Mouse (Mus musculus) hindbrain, embryonic 16.5 days (tissue): ENCODE measurements around the gene Twf1. TPM values are rescaled to one million over a fixed set of nuclear protein-coding genes. Genes with fewer than 3 reads are reported as not detected.

ENCODE experiments used
- ATAC-seq: fragments of 200-750 bp; cut with Nextera tagmentation; 2 replicates; pipeline ENCODE4 v1.8.0; 2017; ENCODE audit warnings: moderate TSS enrichment, moderate library complexity
- H3K27ac ChIP-seq: fragments of 300-500 bp; sonication (generic); 2 replicates; pipeline ENCODE4 v1.5.1; 2014; ENCODE audit warnings: low read depth, mild to moderate bottlenecking, control low read depth, low read length, moderate library complexity
- H3K27me3 ChIP-seq: fragments of 300-500 bp; sonication (generic); replicated peaks from 2 replicates; pipeline ENCODE4 v1.6.1; 2014; ENCODE audit warnings: low read length; ENCODE audit not compliant: control insufficient read depth, insufficient read depth
- H3K36me3 ChIP-seq: fragments of 300-500 bp; sonication (generic); 2 replicates; pipeline ENCODE4 v1.6.1; 2014; ENCODE audit warnings: mild to moderate bottlenecking, low read length, moderate library complexity, mixed read lengths; ENCODE audit not compliant: control insufficient read depth, insufficient read depth
- H3K4me1 ChIP-seq: fragments of 300-500 bp; sonication (generic); 2 replicates; pipeline ENCODE4 v1.6.1; 2014; ENCODE audit warnings: low read depth, low read length; ENCODE audit not compliant: control insufficient read depth, insufficient read depth
- H3K4me2 ChIP-seq: fragments of 300-500 bp; sonication (generic); 2 replicates; pipeline ENCODE4 v1.6.1; 2014; ENCODE audit warnings: mild to moderate bottlenecking, low read length, control low read depth, moderate library complexity
- H3K4me3 ChIP-seq: fragments of 300-500 bp; sonication (generic); 2 replicates; pipeline ENCODE4 v1.5.1; 2014; ENCODE audit warnings: mild to moderate bottlenecking, low read length, control low read depth, moderate library complexity
- H3K9ac ChIP-seq: fragments of 300-500 bp; sonication (generic); 2 replicates; pipeline ENCODE4 v1.6.1; 2014; ENCODE audit warnings: low read depth, mild to moderate bottlenecking, control low read depth, low read length, moderate library complexity
- H3K9me3 ChIP-seq: fragments of 300-500 bp; sonication (generic); 2 replicates; pipeline ENCODE4 v1.6.1; 2014; ENCODE audit warnings: mild to moderate bottlenecking, low read length, moderate library complexity; ENCODE audit not compliant: control insufficient read depth
- WGBS: fragments of 180-500 bp; shearing (Covaris S2); extraction: QIAGEN DNeasy Blood & Tissue Kit; methylation state at CpG from one replicate; pipeline ENCODE4 v1.1.7; 2014; 5-methylcytosine and 5-hydroxymethylcytosine counted together
- polyA plus RNA-seq: library from polyadenylated mRNA; unstranded; fragments of >200 nt; fragmentation: Nextera tagmentation; extraction: Ambion mirVana; gene quantifications from 2 replicates; pipeline ENCODE4 v1.2.1, GENCODE M21; 2015

Gene Twf1
- polyA plus RNA-seq, result 74.2 and 75.0 TPM in 2 replicates

GRCm38 (mm10) chr15:94589219-94590075, at the start of gene Twf1:
Gene Twf1, minus strand, starts transcription at chr15:94589889.
- Histone ChIP-seq H3K27me3 (no peaks in the 10 kb centered on the region), H3K36me3 (peaks cover 4% of the 10 kb centered on the region), H3K9me3 (no peaks in the 10 kb centered on the region), H3K27ac (peak within 1 kb of the TSS; percentile 90), H3K4me1 (peaks cover 11% of the 10 kb centered on the region), H3K4me2 (peak within 1 kb of the TSS; percentile 80), H3K9ac (peak within 1 kb of the TSS; percentile 95), H3K4me3 (peak within 1 kb of the TSS; percentile 89)
- ATAC-seq, result peak; percentile 99
- under 1% methylated on average over 51 of the region's 70 CpGs for WGBS

GRCm38 (mm10) chr15:94639126-94639525, 49.4 kb upstream of the Twf1 start:
- Histone ChIP-seq H3K4me2 (no peak overlapping the region), H3K9me3 (no peaks in the 10 kb centered on the region), H3K9ac (no peak overlapping the region), H3K27ac (no peak overlapping the region), H3K4me1 (no peaks in the 10 kb centered on the region), H3K4me3 (no peak overlapping the region), H3K27me3 (no peaks in the 10 kb centered on the region), H3K36me3 (no peaks in the 10 kb centered on the region)
- 82% methylated on average over 2 of the region's 2 CpGs for WGBS
- no peak for ATAC-seq

GRCm38 (mm10) chr15:94638207-94638606, 48.5 kb upstream of the Twf1 start:
- Histone ChIP-seq H3K27me3 (no peaks in the 10 kb centered on the region), H3K27ac (no peak overlapping the region), H3K9me3 (no peaks in the 10 kb centered on the region), H3K36me3 (no peaks in the 10 kb centered on the region), H3K4me2 (no peak overlapping the region), H3K4me1 (no peaks in the 10 kb centered on the region), H3K4me3 (no peak overlapping the region), H3K9ac (no peak overlapping the region)
- no peak for ATAC-seq
- WGBS, result 88% methylated on average over 2 of the region's 2 CpGs

GRCm38 (mm10) chr15:94634524-94634923, 44.8 kb upstream of the Twf1 start:
- H3K4me2 ChIP-seq, result no peak overlapping the region
- 78% methylated on average over 11 of the region's 11 CpGs for WGBS
- no peak overlapping the region for H3K4me3 ChIP-seq

GRCm38 (mm10) chr15:94630553-94630952, 40.9 kb upstream of the Twf1 start:
- no peaks in the 10 kb centered on the region for H3K9me3 ChIP-seq
- no peak for ATAC-seq

More at GRCm38 (mm10) chr15:94634524-94634923, 44.8 kb upstream of the Twf1 start:
- Histone ChIP-seq H3K9me3 (no peaks in the 10 kb centered on the region), H3K27me3 (no peaks in the 10 kb centered on the region), H3K9ac (no peak overlapping the region), H3K4me1 (no peaks in the 10 kb centered on the region), H3K27ac (no peak overlapping the region), H3K36me3 (no peaks in the 10 kb centered on the region)
- ATAC-seq, result no peak

GRCm38 (mm10) chr15:94628830-94629601, 39.3 kb upstream of the Twf1 start, which contains the start of gene Tmem117:
Gene Tmem117, plus strand, starts transcription at chr15:94629232.
- WGBS, result under 1% methylated on average over 40 of the region's 96 CpGs
- no peaks in the 10 kb centered on the region for H3K27me3 ChIP-seq
- peak within 1 kb of the TSS; percentile 66 for H3K27ac ChIP-seq

More at GRCm38 (mm10) chr15:94630553-94630952, 40.9 kb upstream of the Twf1 start:
- 83% methylated on average over 4 of the region's 4 CpGs for whole genome bisulfite sequencing
- H3K27ac ChIP-seq, result no peak overlapping the region
- H3K9ac ChIP-seq, result no peak overlapping the region
- no peaks in the 10 kb centered on the region for H3K36me3 ChIP-seq
- H3K4me2 ChIP-seq, result no peak overlapping the region
- no peaks in the 10 kb centered on the region for H3K27me3 ChIP-seq
- no peak overlapping the region for H3K4me3 ChIP-seq
- H3K4me1 ChIP-seq, result peaks cover 2% of the 10 kb centered on the region; the same call in 1 of the 2 replicates

GRCm38 (mm10) chr15:94628463-94628829, 38.8 kb upstream of the Twf1 start:
- H3K9ac ChIP-seq, result peak overlapping the region; percentile 89
- H3K27me3 ChIP-seq, result no peaks in the 10 kb centered on the region
- no peaks in the 10 kb centered on the region for H3K9me3 ChIP-seq
- peak overlapping the region; percentile 98 for H3K4me2 ChIP-seq
- peak overlapping the region; percentile 78 for H3K4me3 ChIP-seq
- H3K4me1 ChIP-seq, result peaks cover 2% of the 10 kb centered on the region; the same call in 1 of the 2 replicates
- WGBS, result 45% methylated on average over 2 of the region's 2 CpGs
- H3K36me3 ChIP-seq, result no peaks in the 10 kb centered on the region
- ATAC-seq, result peak; percentile 19; the same call in 1 of the 2 replicates
- H3K27ac ChIP-seq, result no peak overlapping the region; the same call in 1 of the 2 replicates

More at GRCm38 (mm10) chr15:94628830-94629601, 39.3 kb upstream of the Twf1 start, which contains the start of gene Tmem117:
- peak; percentile 87 for ATAC-seq
- H3K9ac ChIP-seq, result peak within 1 kb of the TSS; percentile 89
- peak within 1 kb of the TSS; percentile 78 for H3K4me3 ChIP-seq
- no peaks in the 10 kb centered on the region for H3K9me3 ChIP-seq
- H3K4me1 ChIP-seq, result peaks cover 2% of the 10 kb centered on the region; the same call in 1 of the 2 replicates
- no peaks in the 10 kb centered on the region for H3K36me3 ChIP-seq
- peak within 1 kb of the TSS; percentile 98 for H3K4me2 ChIP-seq

- Histone ChIP-seq H3K36me3 (no peaks in the 10 kb centered on the region), H3K4me1 (no peaks in the 10 kb centered on the region), H3K4me2 (no peak overlapping the region), H3K9ac (no peak overlapping the region), H3K4me3 (no peak overlapping the region), H3K9me3 (no peaks in the 10 kb centered on the region), H3K27ac (no peak overlapping the region), H3K27me3 (no peaks in the 10 kb centered on the region)
- no peak for ATAC-seq
Observed at GRCm38 (mm10) chr15:94620909-94621308, 31.2 kb upstream of the Twf1 start.

- Histone ChIP-seq H3K9me3 (no peaks in the 10 kb centered on the region), H3K4me2 (no peak overlapping the region), H3K27ac (no peak overlapping the region), H3K4me1 (no peaks in the 10 kb centered on the region), H3K36me3 (no peaks in the 10 kb centered on the region), H3K4me3 (no peak overlapping the region), H3K27me3 (no peaks in the 10 kb centered on the region), H3K9ac (no peak overlapping the region)
- no peak for ATAC-seq
- WGBS, result 95% methylated on average over 11 of the region's 11 CpGs
Observed at GRCm38 (mm10) chr15:94616036-94616435, 26.3 kb upstream of the Twf1 start.
